8 mouse cellular contexts compared by ENCODE assay signal in the genomic region with DNA sequence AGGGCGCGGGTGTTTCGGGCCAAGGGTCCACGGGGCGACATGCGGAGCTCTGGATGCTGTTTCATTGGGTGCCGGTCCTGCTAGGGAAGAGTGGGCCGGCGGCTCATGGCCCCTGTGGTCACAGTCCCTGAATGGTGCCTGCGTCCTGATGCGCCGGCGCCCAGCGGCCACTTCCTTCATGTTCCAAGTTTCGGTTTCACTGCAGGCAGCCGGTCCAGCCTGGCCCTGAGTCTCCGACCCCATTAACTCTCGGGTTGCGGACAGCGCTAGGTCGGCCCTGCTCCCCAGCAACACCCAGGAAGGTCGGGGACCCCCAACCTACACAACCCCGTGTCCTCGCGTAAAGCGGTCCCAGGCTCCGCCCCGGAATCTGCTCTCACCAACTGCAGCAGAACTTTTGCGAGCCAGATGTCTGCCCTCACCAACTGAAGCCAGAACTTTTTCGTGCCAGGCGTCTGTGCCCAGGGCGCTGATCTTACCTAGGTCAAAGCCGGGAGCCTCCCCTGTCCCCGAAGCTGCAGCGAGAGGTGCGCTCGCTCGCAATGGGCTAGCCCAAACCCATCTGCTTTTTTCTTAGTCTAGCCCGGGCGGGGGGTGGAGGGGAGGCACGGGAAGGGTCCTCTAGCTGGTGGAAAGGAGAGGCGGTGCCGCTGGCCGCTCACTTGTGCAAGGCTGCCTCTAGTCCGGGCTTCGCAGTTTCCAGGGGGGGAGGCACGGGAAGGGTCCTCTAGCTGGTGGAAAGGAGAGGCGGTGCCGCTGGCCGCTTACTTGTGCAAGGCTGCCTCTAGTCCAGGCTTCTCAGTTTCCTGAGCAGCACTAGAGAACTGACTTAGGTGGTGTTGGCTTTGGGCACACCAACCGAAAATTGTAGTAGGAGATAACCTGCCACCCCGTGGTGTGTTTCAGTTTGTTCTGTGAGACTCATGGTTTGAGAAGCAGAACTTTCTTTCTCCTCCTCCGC. TPM values are rescaled to one million over a fixed set of nuclear protein-coding genes. Genes with fewer than 3 reads are reported as not detected.
DNase-seq lines count a peak whose midpoint lies in the region; ATAC-seq and TF ChIP-seq lines count a peak whose summit lies in the region.

No protein-coding gene starts in this region.

- DNase-seq in Patski (ENCODE audit: low read depth, low spot score): no peak
- DNase-seq in cerebellum, postnatal 36 days: peak; percentile 18 to 38
- DNase-seq in gastrocnemius, adult 2 months: peak; percentile 85
- DNase-seq in layer of hippocampus, postnatal 36 days: peak; percentile 23 to 45
- peak; percentile 86 for DNase-seq in lung, postnatal 36 days
- peak; percentile 75 for DNase-seq in ovary, postnatal 36 days (ENCODE audit: low spot score)
- DNase-seq in thymus, postnatal 25 days: peak; percentile 81

- H3K9ac ChIP-seq in hindbrain, embryonic 15.5 days: peak overlapping the region; percentile 57

- ATAC-seq in Patski: peak; percentile 54
- ATAC-seq in hindbrain, embryonic 15.5 days (ENCODE audit: low FRiP score, low read depth): peak; percentile 40; the same call in 1 of the 2 replicates

- no peaks in the 10 kb centered on the region for H3K27me3 ChIP-seq in Patski
- H3K27me3 ChIP-seq in hindbrain, embryonic 15.5 days: peaks cover 72% of the 10 kb centered on the region

- no peaks in the 10 kb centered on the region for H3K36me3 ChIP-seq in hindbrain, embryonic 15.5 days

- CTCF ChIA-PET in Patski (lab: Charles Lee): interaction anchor here (0.8 kb wide), 1 partner anchor 21 kb away, joined by 3 read pairs; no protein-coding TSS in a partner anchor

- H3K4me3 ChIP-seq in gastrocnemius, adult 2 months: peak overlapping the region; percentile 98
- peak overlapping the region; percentile 59 for H3K4me3 ChIP-seq in hindbrain, embryonic 15.5 days

- peak overlapping the region; percentile 99 for H3K4me2 ChIP-seq in hindbrain, embryonic 15.5 days

- 2% methylated on average over 53 of the region's 53 CpGs for WGBS in hindbrain, embryonic 15.5 days

- in situ Hi-C loops in Patski (cut with MboI; ENCODE audit: low pct_unique_long_range_greater_than_20kb): no loop called here

- H3K9me3 ChIP-seq in hindbrain, embryonic 15.5 days: no peaks in the 10 kb centered on the region

- peak overlapping the region; percentile 99 for H3K27ac ChIP-seq in gastrocnemius, adult 2 months
- H3K27ac ChIP-seq in hindbrain, embryonic 15.5 days (replicated peaks): peak overlapping the region; percentile 53

- POLR2A ChIA-PET in Patski (lab: Charles Lee): interaction anchor here (0.8 to 0.9 kb wide), 2 partner anchors 8 to 119 kb away, joined by 3 read pairs; no protein-coding TSS in a partner anchor

- TF ChIP-seq CTCF in Patski (IDR thresholded peaks at IDR 0.05): no peak
- TF ChIP-seq CTCF in gastrocnemius, adult 2 months (IDR thresholded peaks at IDR 0.05): no peak

- peaks cover 24% of the 10 kb centered on the region for H3K4me1 ChIP-seq in hindbrain, embryonic 15.5 days (replicated peaks)

- intact Hi-C loops in gastrocnemius, adult 2 months (cut with DNase I): loop anchor here (2.0 kb wide), 2 partner anchors 36 to 40 kb away; partner anchors contain the start of genes Sgsh and Slc26a11

RNA-seq across cellular contexts. Expression of gene Rnf213, which starts 2.3 kb away (rescaled TPM):
- 20.5 TPM for polyA plus RNA-seq in Patski (2021)
- total RNA-seq in gastrocnemius, adult 2 months (2021): 1 to 10 TPM; 4.1 to 6.9 TPM
- 0.99 and 1.5 TPM in 2 replicates for polyA plus RNA-seq in hindbrain, embryonic 15.5 days (2015; fragmentation: Nextera tagmentation; extraction: Ambion mirVana)
- 1 to 10 TPM; 3.4 to 4.0 TPM for total RNA-seq in layer of hippocampus, postnatal 36 days (2021)

RNA-seq across cellular contexts. Expression of gene Slc26a11, which starts 35.2 kb away (rescaled TPM):
- 16.3 TPM for polyA plus RNA-seq in Patski (2021)
- 1 to 10 TPM; 1.9 to 2.8 TPM for total RNA-seq in gastrocnemius, adult 2 months (2021)
- polyA plus RNA-seq in hindbrain, embryonic 15.5 days (2015; fragmentation: Nextera tagmentation; extraction: Ambion mirVana): 5.9 and 7.6 TPM in 2 replicates
- 1 to 10 TPM; 5.4 to 5.5 TPM for total RNA-seq in layer of hippocampus, postnatal 36 days (2021)

RNA-seq across cellular contexts. Expression of gene Sgsh, which starts 35.2 kb away (rescaled TPM):
- 25.0 TPM for polyA plus RNA-seq in Patski (2021)
- 1 to 10 TPM; 2.7 to 3.0 TPM for total RNA-seq in gastrocnemius, adult 2 months (2021)
- 4.4 and 5.3 TPM in 2 replicates for polyA plus RNA-seq in hindbrain, embryonic 15.5 days (2015; fragmentation: Nextera tagmentation; extraction: Ambion mirVana)
- 1 to 10 TPM; 4.7 to 5.8 TPM for total RNA-seq in layer of hippocampus, postnatal 36 days (2021)
